Mouse (Mus musculus): ENCODE results near the gene Nudt19.
A peak's percentile ranks its signal among the peaks of the same experiment; 100 is the strongest.
"Not testable (repeated sequence)": the region's sequence is repeated elsewhere in the genome, so short reads cannot be mapped to it uniquely, and the experiment has no call there.

Nudt19 gene

DNA sequence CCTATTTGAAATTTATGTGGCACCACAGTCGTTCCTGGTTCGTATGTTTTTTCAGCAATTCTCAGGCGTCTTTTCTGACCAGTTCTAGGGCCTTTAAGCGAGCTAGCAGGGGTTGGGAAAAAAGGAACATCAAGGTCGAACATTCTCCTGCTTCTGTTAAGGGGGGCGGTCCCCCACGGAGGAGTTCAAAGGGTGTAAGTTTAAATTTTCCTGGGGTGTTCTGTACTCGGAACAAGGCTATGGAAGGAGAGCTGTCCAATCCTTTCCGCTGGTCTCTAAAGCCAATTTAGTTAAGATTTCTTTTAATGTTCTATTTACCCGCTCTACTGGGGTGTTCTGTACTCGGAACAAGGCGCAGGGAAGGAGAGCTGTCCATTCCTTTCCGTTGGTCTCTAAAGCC, 9.9 kb upstream of the Nudt19 start:
- DNase-seq (ENCODE audit: low read depth, low spot score), result not testable (repeated sequence)

DNA sequence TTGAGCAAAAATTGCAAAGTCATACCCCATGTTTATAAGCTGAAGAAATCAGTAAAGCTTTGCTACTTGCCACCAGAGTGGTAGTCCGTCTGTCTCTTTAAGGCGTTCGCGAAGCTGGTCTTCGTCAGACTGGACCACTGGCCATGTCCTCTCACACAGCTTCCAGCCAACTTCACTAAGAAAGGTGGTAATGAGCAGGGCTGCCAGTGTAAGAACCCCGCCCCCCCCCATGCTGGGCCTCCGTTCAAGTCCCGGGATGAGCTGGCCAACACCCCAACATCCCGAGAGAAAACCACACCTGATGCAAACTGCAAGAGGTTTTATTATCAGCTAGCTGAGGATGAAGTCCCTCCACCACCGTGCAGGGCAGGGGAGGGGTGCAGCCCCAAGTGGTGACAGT, 8.8 kb upstream of the Nudt19 start:
- not testable (repeated sequence) for DNase-seq (ENCODE audit: low read depth, low spot score)

DNA sequence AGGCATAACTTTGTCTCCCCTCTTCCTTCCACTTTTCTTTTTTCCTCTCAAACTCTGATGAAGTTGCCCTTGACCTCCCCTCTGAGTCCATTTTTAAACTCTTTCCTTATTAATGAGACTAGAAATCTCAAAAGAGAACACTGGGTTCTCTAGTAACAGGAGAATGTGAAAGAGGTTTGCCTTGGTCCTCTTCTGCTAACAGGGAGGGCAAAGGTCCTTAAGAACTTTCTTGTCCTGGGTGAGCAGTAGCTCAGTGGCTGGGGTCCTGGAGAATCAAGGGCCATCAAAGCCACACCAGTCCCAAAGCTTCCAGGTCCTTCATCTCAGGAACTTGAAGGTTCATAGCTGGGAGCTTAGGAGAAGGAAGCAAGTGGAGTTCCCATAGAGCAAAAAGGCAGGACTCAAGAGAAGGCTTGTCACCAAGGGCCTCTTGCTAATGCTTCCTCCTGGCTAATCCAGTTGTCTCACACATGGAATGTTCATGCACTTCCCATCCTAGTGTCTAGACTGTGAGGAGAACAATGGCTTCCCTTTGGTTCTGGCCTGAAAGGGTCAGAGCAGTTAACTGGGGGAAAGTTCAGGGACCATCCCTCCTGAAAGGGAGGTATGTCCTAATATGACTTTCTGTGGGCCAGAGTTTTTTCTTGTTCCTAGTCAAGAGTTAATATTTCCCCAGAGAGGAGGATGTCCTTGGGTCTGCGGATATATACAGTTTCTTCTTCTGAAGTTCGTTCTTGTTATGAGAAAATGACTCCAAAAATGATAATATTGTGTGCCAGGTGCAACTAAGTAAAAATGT, 8.2 kb upstream of the Nudt19 start:
- no peak for DNase-seq (ENCODE audit: low read depth, low spot score)

DNA sequence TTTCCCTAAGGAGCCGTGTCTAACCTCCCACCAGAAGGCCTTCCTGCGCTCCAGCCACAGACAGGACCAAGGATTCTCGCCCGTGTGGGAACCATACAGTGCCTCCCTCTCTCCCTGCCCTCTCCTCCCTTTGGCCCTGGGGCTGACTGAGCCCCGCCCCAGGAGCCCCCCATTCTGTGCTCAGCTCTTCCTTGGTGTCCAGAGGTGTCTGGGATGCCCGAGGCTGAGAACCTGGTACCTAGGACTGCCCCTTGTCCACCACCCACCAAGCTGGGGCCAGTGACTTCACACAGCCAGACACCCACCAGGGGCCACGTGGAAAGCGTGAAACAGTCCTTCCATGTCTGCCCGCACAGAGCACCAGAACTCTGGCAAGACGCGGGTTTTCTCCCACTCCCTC, 7.0 kb upstream of the Nudt19 start:
- DNase-seq (ENCODE audit: low read depth, low spot score), result no peak

DNA sequence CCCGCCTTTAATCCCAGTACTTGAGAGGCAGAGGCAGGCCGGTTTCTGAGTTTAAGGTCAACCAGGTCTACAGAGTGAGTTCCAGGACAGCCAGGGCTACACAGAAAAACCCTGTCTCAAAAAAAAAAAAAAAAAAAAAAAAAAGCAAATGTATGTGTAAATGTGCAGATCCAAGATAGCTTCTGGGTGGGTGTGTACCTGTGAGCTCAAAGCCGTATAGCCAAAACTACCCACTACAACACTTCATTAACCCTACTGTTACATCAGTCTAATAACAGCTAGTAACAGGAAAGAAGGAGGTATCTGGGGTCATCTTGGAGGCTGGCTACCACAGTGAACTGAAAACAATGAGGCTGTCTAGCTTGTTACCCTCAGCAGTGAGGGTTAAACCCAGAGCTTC, 3.7 kb upstream of the Nudt19 start:
- DNase-seq (ENCODE audit: low read depth, low spot score), result no peak

DNA sequence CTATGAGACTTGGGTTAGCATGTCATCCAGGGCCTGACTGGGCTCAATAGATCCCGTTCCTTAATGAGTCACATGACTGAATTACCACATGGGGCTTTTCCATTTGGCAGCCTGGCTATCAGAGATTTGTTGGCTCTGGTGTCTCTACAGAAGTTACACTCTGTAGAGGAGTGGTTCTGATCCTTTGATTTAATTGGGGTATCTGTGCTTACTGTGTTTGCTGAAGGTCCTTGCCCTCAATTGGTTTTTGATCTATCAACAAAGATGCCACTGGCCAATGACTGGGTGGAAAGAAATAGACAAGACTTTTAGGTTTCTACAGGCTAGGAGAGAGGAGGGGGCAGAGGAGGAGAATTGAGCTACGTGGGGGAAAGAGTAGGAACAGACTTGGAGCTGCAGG, 2.6 kb upstream of the Nudt19 start:
- no peak for DNase-seq (ENCODE audit: low read depth, low spot score)

DNA sequence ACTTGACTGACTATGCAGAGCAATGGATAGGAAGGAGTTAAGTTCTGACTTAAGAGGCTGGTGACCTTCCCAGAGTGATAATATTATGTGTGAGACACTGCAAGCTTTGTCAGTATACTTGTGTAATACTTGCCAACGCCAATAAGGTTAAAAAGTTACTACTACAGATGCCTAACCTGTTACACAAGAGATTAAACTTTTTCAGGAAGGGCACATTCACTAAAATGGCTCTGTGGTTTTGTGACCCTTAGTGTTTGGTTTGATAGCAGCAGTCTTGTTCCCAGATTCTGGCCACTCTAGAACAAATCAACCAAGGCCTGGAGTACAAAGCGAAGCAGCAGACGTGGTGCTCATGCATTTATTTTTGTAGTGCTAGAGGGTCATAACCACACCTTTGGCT, 1.5 kb upstream of the Nudt19 start:
- DNase-seq (ENCODE audit: low read depth, low spot score), result no peak

DNA sequence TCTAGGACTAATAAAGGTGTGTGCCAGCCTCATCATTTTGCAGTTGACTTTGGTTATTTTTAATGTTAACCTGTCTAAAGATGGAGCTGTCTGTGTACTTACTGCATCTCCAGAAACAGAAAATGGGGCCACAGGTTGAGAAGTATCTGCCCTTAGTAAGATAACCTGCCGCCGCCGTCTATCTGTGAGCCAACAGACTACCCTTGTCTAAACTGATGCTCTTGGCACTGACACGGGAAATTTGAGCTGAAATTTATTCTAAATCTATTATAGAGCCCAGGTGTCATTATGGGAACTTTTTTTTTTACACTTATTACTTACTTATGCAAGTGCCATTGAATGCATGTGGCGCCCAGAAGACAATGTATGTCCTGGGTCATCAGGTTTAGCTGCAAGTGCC, 801 bp upstream of the Nudt19 start:
- no peak for DNase-seq (ENCODE audit: low read depth, low spot score)

DNA sequence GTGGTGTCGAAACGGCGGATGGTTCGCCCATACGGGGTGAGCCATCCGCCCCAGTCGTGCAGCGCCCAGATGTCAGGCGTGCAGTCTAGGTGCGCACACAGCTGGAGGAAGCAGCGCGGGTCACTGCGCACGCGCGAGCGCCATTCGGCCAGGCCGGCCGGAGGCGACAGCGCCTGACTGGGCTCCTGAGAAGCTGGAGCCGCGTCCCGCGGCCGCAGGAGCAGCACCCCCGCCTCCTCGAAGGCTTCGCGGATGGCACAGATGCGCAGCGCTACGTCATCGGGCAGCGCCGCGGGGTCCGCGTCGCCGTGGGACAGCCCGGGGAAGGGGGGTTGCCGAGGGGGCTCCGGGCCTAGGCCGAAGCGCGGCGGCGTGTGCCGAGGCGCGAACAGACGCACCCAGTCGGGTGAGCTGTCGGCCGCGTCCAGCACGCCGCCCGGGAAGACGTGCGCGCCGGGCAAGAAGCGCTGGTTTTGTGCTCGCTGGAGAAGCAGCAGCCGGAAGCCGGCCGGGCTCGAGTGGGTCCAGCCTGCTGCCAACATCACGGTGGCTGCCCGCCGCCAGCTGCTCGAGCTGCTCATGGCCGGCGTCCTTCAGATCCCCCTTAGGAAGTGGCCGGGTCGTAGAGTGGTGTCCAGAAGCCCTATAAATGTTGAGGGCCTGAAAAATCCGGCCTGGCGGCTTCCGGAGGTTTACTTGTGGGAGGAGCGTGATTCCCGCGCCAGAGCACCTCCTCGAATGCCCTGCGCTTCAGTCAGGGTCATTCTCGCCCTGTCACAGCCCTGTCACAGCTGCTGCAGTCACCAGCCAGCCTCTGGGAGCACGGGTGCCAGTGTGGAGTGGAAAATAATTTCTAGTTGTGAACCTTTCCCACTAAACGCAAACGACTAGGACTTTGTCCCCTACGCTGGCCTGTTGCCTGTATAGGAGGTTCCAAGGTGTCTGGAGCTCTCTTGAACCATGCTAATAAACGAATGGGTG, 590 bp downstream of the Nudt19 start:
- DNase-seq (ENCODE audit: low read depth, low spot score), result peak; percentile 98

DNA sequence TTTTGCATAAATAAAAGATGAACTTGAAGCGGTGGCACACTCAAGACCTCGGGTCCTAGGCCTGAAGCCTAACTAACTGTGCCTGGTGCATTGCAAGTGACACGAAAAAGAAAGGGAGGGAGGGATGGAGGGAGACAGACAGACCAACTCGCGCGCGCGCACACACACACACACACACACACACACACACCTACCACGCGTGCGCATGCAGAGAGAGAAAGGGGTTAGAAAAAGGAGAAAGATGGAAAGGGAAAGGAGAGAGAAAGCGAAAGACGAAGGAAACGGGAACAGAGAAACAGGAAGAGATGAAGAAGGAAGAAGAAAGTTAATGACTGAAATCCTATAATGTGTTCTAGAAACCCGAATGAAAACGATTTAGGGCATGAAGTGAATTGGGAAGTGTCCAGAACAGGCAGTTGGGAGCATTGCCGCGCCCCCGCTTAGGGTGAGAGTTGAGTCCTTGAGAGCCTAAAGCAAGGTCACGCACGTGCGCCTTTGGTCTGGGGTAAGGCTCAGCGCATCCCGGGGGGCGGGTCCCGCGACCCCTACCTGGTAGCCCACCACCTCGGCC, 1.4 kb downstream of the Nudt19 start:
- peak; percentile 61 for DNase-seq (ENCODE audit: low read depth, low spot score)

DNA sequence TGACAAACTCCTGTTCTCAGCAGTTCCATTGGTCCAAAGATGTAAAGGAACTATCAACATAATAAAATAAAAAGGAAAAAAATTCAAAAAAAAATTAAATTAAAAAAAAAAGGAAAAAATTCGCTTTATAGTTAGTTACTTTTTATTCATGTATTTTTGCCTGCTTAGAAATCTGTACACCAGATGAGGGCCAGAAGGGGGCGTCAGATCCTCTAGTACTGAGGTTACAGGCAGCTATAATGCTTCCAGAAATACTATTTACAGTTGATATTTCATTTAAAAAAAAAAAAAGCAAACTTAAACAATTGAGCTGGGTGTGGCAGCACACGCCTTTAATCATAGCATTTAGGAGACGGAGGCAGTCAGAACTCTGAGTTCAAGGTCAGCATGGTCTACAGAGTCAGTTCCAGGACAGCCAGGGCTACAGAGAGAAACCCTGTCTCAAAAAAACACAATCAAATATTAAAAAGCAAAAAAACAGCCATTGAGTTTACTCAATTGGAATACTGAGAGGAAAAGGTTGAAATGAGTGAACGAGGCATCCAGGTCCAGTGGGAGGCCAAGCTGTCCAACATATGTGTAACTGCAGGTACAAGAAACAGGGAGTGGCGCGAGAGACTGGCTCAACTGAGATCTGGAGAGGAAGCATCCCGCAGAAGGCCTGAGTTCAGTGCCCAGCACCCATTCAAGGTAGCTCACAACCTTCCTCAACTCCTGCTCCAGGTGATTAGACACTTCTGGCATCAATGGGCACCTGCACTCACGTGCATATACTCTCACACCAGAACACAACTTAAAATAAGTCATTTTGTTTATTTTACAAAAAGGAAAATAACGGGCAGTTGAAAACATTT, 2.1 kb downstream of the Nudt19 start:
- peak; percentile 28 for DNase-seq (ENCODE audit: low read depth, low spot score)

DNA sequence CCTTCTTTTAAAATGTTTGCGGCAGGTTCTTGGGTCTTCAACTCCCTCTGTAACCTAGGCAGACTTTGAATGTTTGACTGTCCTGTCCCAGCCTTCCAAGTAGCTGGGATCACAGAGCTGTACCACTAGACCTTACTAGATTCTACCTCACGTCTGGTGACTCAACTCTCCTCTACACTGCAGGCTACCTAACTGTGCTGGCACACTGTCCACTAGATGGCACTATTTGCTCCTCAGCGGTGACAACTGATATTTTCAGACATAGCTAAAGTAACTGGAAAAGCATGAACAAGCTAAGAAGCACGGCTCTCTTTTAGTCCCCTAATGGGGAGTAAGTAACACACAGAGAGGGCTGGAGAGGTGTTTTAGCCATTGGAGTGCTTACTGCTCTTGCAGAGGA, 10.2 kb downstream of the Nudt19 start:
- DNase-seq (ENCODE audit: low read depth, low spot score), result peak; percentile 83

DNA sequence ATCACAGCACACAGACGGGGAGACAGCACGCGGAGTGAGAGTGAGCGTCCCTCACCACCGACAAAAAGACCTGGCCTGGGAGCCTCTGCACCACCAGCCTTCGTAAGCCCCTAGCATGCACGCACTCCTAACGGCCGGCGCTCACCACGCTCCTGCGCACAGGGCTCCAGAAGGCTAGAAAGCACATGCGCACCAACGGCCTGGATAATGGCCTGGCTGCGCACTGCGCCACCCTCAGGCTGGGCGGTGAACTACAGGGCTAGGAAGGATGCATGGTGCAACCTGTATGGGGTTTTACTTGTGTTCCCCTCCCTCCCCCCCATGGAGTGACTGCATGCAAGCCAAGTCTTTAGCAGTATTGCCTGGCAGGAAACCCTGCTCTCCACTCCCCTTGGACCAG, 18.5 kb downstream of the Nudt19 start, which contains the start of gene Tdrd12:
Tdrd12 (minus strand) TSS at position 184 of the 400 bp plus-strand sequence.
- DNase-seq (ENCODE audit: low read depth, low spot score), result peak; percentile 97

DNA sequence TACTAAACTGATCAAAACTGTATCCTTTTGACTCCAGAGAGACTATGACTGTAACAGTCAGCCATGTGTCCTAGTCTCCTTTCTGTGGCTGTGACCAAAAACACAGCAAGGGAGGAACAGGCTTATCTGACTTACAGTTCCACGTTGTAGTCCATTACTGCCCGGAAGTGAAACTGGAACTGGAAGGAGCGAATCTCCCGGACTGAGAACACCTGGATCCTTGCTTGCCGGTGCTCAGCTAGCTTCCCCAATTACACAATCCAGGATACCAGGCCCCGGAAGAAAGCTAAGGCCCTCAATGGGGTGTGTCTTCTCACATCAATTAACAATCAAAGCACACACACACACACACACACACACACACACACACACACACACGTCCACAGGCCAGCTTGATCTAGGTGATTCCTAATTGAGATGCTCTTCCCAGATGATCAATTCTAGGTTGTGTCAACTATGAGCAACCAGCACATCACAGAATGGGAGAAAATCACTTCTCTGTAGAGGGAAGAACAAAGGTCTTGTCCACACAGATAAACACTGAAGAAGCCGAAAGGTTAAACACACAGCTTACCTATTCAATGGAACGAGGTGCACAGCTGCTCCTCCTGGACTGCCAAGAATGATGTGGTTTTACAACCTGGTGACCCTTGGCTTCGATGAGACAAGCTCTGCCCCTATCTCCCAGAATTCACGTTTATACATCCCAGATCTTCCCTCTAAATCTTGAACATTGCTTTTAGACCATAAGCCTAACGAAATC, 20.2 kb downstream of the Nudt19 start:
- peak; percentile 23 for DNase-seq (ENCODE audit: low read depth, low spot score)

DNA sequence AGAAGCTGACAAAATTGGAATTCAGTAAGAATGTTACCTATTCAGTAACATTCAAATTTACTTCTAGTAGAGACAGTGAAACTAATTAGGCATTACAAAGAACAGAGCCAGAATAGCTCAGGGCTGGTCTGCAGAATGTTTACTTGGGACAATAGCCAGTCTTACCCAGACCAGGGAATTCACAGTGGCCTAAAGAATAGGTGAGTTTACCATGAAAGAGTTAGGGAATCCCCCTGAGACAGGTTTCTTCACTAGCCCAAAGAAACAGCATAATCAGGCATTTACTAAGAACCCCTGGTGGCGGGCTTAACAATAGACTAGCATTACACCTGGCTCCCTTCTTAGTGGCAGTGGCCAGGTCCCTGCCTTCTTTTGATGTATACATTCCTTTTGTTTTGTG, 25.6 kb downstream of the Nudt19 start:
- DNase-seq (ENCODE audit: low read depth, low spot score), result peak; percentile 95

DNA sequence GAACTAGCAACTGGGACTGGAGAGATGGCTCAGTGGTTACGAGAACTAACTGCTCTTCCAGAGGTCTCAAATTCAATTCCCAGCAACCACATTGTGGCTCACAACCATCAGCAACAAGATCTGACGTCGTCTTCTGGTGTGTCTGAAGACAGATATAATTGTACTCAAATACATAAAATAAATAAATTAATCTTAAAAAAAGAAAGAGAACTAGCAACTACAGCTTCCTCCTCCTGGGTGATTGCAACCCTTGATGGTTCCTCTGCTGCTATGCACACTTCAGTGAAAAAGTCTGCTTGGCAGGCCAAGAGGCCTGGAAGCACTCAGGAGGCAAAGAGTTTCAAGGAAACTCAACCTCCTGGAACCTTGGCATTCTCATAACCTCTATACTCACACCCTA, 26.1 kb downstream of the Nudt19 start:
- peak; percentile 63 for DNase-seq (ENCODE audit: low read depth, low spot score)

DNA sequence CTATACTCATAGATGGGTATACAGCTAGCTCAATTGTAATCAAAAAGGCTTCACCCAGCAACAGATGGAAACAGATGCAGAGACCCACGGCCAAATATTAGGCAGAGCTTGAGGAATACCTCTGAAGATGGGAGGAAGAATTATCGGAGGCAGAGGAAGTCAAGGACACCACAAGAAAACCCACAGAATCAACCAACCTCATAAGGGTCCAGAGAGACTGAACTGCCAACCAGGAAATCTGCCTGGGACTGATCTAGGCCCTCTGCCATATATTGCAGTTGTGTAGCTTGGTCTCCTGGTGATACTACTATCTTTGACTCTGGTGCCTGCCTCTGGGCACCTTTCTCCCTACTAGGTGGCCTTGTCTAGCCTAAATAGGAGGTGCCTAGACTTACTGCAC, 29.3 kb downstream of the Nudt19 start:
- DNase-seq (ENCODE audit: low read depth, low spot score), result no peak

DNA sequence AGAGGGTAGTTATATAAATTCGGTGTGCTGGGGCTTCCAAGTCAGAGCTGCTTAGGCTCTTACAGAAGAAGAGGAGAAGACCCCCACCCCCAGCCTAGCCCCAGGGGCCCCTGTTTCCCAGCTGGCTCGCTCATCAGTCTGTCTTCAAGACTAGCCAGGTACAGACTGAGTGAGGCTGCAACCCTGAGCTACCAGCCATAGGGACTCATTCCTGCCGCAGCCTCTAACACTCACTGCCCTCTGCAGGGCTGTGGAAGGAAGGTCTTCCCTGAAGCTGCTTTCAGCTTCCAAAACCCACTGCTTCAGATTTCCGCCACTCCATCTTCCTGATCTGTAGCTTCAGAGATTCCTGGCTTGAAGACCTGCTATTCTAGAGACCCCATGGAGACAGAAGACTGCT, 54.1 kb downstream of the Nudt19 start:
- DNase-seq (ENCODE audit: low read depth, low spot score), result peak; percentile 54

DNA sequence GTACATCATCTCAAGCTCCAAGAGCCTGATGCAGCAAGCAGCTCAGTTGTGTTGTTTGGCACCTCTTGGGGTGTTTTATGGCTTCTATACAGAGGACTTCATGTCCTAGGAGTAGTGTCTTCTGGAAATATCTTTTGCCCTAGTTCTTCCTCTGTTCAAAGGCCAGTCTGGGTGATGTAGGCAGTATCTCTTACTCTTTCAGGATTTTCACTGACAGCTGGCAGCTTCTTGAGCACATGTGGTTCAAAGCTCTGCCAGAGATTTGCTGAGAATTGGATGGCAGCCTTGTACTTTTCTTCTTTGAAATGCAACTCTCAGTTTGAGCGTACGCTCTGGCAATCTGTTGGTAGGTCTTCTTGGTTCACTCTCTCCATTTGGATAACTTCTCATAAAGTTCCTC, 58.6 kb downstream of the Nudt19 start:
- no peak for DNase-seq (ENCODE audit: low read depth, low spot score)

All from ZHBTc4 (cell line).